Mouse (Mus musculus): ENCODE data around the gene Espl1. TPM values are rescaled to one million over a fixed set of nuclear protein-coding genes. Genes with fewer than 3 reads are reported as not detected.

Espl1 gene
- total and polyA plus RNA-seq, 3 experiments = 49.8 to 142 (median 94.1) TPM

DNA sequence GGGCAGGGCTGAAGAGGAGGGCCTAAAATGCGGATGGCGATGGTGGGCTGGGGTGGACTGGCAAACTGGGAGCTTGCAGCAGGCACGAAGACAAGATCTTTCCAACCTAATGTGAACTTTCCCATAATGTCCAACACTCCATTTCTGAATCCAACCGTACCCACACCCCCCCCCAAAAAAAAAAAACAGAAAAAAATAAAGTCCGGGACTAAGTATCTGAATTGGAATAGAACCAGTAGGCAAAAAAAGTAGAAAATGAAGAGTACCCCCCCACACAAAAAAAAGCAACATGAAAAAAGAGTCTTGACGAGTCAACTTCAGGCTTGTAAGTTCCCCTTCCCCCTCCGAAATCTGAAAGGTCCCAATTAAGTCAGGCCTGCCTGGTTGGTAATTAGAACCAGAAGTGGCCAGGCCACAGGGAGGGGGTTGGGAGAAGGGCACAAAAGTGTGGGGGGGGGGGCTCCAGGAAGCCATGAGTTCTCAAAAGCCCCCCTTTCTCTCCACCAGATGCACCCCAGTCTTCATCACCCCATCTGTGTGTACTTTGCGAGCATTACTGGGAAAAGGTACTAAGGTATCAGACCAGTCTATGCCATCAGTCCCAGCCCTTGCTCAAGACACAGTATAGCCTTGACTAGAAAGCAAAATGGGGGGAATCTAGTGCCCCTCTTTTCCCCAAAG lies 47.8 kb upstream of the Espl1 start:
- peaks cover 26 to 40% of the 10 kb centered on the region in 2 experiments for H3K27me3 ChIP-seq (ENCODE audit: control insufficient read depth in 1 of 2, insufficient read depth in 2 of 2, low read length in 2 of 2)
- peaks cover 5 to 24% of the 10 kb centered on the region in 2 experiments for H3K4me1 ChIP-seq (ENCODE audit: control insufficient read depth in 1 of 2, insufficient read depth in 2 of 2, low read length in 2 of 2)
- peak overlapping the region; percentile 58; the same call in 1 of the 2 replicates for H3K9ac ChIP-seq (ENCODE audit: control insufficient read depth, low read depth, low read length, poor library complexity, severe bottlenecking)
- H3K79me2 ChIP-seq (ENCODE audit: control insufficient read depth, insufficient read depth, low read length, poor library complexity) = no peaks in the 10 kb centered on the region; the same call in 1 of the 2 replicates
- H3K9me3 ChIP-seq (replicated peaks; ENCODE audit: insufficient read depth, low read length) = no peaks in the 10 kb centered on the region
- H3K36me3 ChIP-seq (ENCODE audit: control insufficient read depth in 1 of 2, insufficient read depth in 2 of 2, low read length in 2 of 2) = peaks cover 0 to 5% of the 10 kb centered on the region in 2 experiments; a peak in 2 of 4 replicates
- H3K4me3 ChIP-seq (ENCODE audit: control insufficient read depth in 1 of 2, insufficient read depth in 1 of 2, low read depth in 2 of 2, low read length in 2 of 2) = peak overlapping the region; percentile 45 to 66; a peak in 2 of 4 replicates
- H3K27ac ChIP-seq (ENCODE audit: control insufficient read depth, low read depth, low read length) = no peak overlapping the region
- TF ChIP-seq ZNF384 (IDR thresholded peaks at IDR 0.05; ENCODE audit: low read depth, low read length) (peak; percentile 59), MYC (IDR thresholded peaks at IDR 0.05; ENCODE audit: low read depth, low read length) (no peak)
- no peak for DNase-seq (ENCODE audit: low read depth, low spot score)

DNA sequence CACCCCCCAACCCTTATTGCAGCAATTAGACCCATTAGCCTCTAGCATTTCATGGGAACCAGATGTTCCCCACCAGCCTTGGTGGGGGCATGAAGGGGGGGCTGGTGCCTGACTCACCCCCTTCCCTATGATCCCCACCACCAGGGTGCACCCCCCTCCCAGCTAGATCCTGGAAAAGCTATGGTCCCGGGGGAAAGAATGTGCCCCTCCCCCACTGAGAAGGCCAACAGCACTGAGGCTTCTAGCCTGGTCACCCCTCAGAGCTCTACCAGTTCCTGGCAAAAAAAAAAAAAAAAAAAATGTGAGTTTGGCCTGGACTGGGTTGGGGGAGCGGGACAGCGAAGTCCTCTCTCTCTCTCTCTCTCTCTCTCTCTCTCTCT lies 47.3 kb upstream of the Espl1 start:
- no peaks in the 10 kb centered on the region for H3K9me3 ChIP-seq (replicated peaks; ENCODE audit: insufficient read depth, low read length)
- H3K4me1 ChIP-seq (ENCODE audit: control insufficient read depth in 1 of 2, insufficient read depth in 2 of 2, low read length in 2 of 2) = peaks cover 5 to 18% of the 10 kb centered on the region in 2 experiments
- peaks cover 0 to 5% of the 10 kb centered on the region in 2 experiments; a peak in 2 of 4 replicates for H3K36me3 ChIP-seq (ENCODE audit: control insufficient read depth in 1 of 2, insufficient read depth in 2 of 2, low read length in 2 of 2)
- no peak overlapping the region for H3K27ac ChIP-seq (ENCODE audit: control insufficient read depth, low read depth, low read length)
- no peak for DNase-seq (ENCODE audit: low read depth, low spot score)
- peaks cover 30 to 44% of the 10 kb centered on the region in 2 experiments for H3K27me3 ChIP-seq (ENCODE audit: control insufficient read depth in 1 of 2, insufficient read depth in 2 of 2, low read length in 2 of 2)
- H3K4me3 ChIP-seq (ENCODE audit: control insufficient read depth in 1 of 2, insufficient read depth in 1 of 2, low read depth in 2 of 2, low read length in 2 of 2) = no peak overlapping the region
- TF ChIP-seq ELF1 (IDR thresholded peaks at IDR 0.05; ENCODE audit: low read depth, low read length) = no peak
- TF ChIP-seq GABPA (IDR thresholded peaks at IDR 0.05; ENCODE audit: low read depth, low read length) = no peak
- 0 out of 2 replicates have a peak, but pooled peaks have one; percentile 12 for TF ChIP-seq MAZ (IDR thresholded peaks at IDR 0.05; ENCODE audit: low read depth, low read length)
- TF ChIP-seq POLR2AphosphoS2 (IDR thresholded peaks at IDR 0.05; ENCODE audit: low read length) = no peak
- no peak for TF ChIP-seq BHLHE40 (IDR thresholded peaks at IDR 0.05; ENCODE audit: borderline replicate concordance, low read depth, low read length)
- 0 out of 2 replicates have a peak, but pooled peaks have one; percentile 40 for TF ChIP-seq ZNF384 (IDR thresholded peaks at IDR 0.05; ENCODE audit: low read depth, low read length)
- TF ChIP-seq JUND (IDR thresholded peaks at IDR 0.05; ENCODE audit: low read depth, low read length) = peak; percentile 33; the same call in 1 of the 2 replicates
- no peak for TF ChIP-seq RAD21 (IDR thresholded peaks at IDR 0.05; ENCODE audit: low read depth, low read length)
- no peak for TF ChIP-seq ZC3H11A (IDR thresholded peaks at IDR 0.05; ENCODE audit: low read depth, low read length)
- no peak for TF ChIP-seq SMC3 (IDR thresholded peaks at IDR 0.05; ENCODE audit: low read depth, low read length)
- no peak overlapping the region for H3K9ac ChIP-seq (ENCODE audit: control insufficient read depth, low read depth, low read length, poor library complexity, severe bottlenecking)
- no peaks in the 10 kb centered on the region; the same call in 1 of the 2 replicates for H3K79me2 ChIP-seq (ENCODE audit: control insufficient read depth, insufficient read depth, low read length, poor library complexity)

DNA sequence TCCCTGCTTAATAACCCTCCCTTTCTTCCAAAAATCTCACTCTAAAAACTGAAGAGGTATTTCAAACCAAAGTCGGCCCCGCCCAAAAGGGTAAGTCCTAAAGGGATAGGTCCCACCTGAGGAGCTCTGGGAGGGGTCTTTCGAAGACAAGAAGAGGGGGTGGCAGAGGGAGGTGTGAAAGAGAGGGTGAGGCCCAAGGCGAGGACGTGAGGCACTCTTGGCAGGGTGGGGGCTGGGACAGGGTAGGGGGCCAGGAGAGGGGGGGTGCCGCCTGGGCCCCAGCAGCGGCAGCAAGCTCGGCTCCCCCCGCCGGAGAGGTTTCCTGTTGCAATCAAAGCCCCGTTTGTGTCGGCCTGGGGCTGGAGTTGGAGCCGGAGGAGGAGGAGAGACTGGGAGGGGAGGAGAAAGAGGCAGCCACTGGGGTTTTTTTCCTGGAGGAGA lies 46.8 kb upstream of the Espl1 start:
- H3K9me3 ChIP-seq (replicated peaks; ENCODE audit: insufficient read depth, low read length) = no peaks in the 10 kb centered on the region
- H3K79me2 ChIP-seq (ENCODE audit: control insufficient read depth, insufficient read depth, low read length, poor library complexity) = no peaks in the 10 kb centered on the region; the same call in 1 of the 2 replicates
- peaks cover 0 to 4% of the 10 kb centered on the region in 2 experiments; a peak in 2 of 4 replicates for H3K36me3 ChIP-seq (ENCODE audit: control insufficient read depth in 1 of 2, insufficient read depth in 2 of 2, low read length in 2 of 2)
- H3K27me3 ChIP-seq (ENCODE audit: control insufficient read depth in 1 of 2, insufficient read depth in 2 of 2, low read length in 2 of 2) = peaks cover 35 to 47% of the 10 kb centered on the region in 2 experiments
- no peak overlapping the region for H3K27ac ChIP-seq (ENCODE audit: control insufficient read depth, low read depth, low read length)
- no peak for TF ChIP-seq NELFE (IDR thresholded peaks at IDR 0.05; ENCODE audit: low read depth, low read length)
- no peak for TF ChIP-seq UBTF (IDR thresholded peaks at IDR 0.05; ENCODE audit: borderline replicate concordance, insufficient read depth, low read depth, low read length)
- no peak for TF ChIP-seq MAX (IDR thresholded peaks at IDR 0.05; ENCODE audit: low read length)
- no peak for TF ChIP-seq POLR2AphosphoS2 (IDR thresholded peaks at IDR 0.05; ENCODE audit: low read length)
- TF ChIP-seq BHLHE40 (IDR thresholded peaks at IDR 0.05; ENCODE audit: borderline replicate concordance, low read depth, low read length) = no peak
- no peak overlapping the region for H3K4me3 ChIP-seq (ENCODE audit: control insufficient read depth in 1 of 2, insufficient read depth in 1 of 2, low read depth in 2 of 2, low read length in 2 of 2)
- H3K4me1 ChIP-seq (ENCODE audit: control insufficient read depth in 1 of 2, insufficient read depth in 2 of 2, low read length in 2 of 2) = peaks cover 5 to 14% of the 10 kb centered on the region in 2 experiments; a peak in 3 of 4 replicates
- no peak for DNase-seq (ENCODE audit: low read depth, low spot score)
- H3K9ac ChIP-seq (ENCODE audit: control insufficient read depth, low read depth, low read length, poor library complexity, severe bottlenecking) = no peak overlapping the region

All from MEL (cell line).